Mouse (Mus musculus) neutrophil, adult 5-6 weeks (primary cell): Measurements from ENCODE around the gene Ap1s3. TPM values are rescaled to one million over a fixed set of nuclear protein-coding genes. Genes with fewer than 3 reads are reported as not detected.

Experiments used
- ATAC-seq: fragments of 151-379, 151-347 bp; 2 replicates; pipeline ENCODE4 v1.8.0; 2017; ENCODE audit warnings: mild to moderate bottlenecking, moderate TSS enrichment; ENCODE audit not compliant: insufficient number of reproducible peaks, poor library complexity, low FRiP score, severe bottlenecking; ENCODE audit errors: extremely low read depth
- total RNA-seq: library from RNA; stranded (forward); fragments of 200-1000 nt; gene quantifications from 2 replicates; pipeline ENCODE4 v1.2.3, GENCODE M21; 2017

Ap1s3 gene
- total RNA-seq = 11.8 and 16.4 TPM in 2 replicates

GRCm38 (mm10) chr1:79671543-79672337 is at the start of gene Ap1s3:
Gene Ap1s3, minus strand, starts transcription at chr1:79671972.
- peak; percentile 87 for ATAC-seq

- no peak for ATAC-seq
These were observed 42.6 kb upstream of the Ap1s3 start for GRCm38 (mm10) chr1:79714152-79714923.

- ATAC-seq = no peak
These were observed 41.3 kb upstream of the Ap1s3 start for GRCm38 (mm10) chr1:79713081-79713480.

- peak; percentile 39; the same call in 1 of the 2 replicates for ATAC-seq
These were observed 39.7 kb upstream of the Ap1s3 start for GRCm38 (mm10) chr1:79711147-79712126.

DNA sequence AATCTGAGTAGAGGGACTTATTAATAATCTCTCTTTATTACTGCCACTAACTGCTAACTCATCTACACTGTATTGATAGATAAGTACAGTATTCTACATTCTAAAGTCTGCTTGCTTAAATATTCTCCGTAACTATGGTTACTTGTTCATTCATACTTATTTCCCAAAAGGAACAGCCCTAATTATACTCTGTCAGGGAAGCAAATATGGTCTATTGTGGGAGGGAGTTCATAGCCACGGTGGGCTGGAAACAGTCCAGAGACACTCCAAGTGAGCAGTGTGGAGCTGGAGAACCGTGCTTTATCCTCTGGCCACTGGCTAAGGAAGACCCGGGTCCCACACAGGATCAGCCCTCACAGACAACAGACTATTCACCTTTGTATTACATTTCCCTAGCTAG is 38.9 kb upstream of the Ap1s3 start:
- no peak for ATAC-seq

GRCm38 (mm10) chr1:79710216-79710615 is 38.4 kb upstream of the Ap1s3 start:
- no peak for ATAC-seq

- no peak for ATAC-seq
These were observed 35.6 kb upstream of the Ap1s3 start for GRCm38 (mm10) chr1:79707383-79707782.

DNA sequence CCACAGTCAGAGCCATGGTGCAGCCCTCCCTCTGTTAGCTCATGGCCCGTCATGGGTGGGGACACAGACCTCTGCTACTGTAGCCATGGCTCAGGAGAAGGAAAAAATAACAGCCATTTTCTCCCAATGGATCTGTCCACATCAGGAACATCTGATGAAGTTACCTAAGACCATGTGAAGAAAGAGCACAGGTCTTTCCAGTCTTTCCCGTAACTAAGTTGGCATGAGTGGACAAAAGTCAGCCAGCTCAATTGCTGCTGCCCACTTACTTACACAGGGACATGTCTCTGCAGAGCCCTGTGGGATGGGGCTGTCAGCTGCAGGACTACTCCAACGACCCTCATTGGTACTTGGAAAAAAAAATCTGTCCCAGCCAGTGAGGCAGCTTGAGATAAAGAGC is 34.9 kb upstream of the Ap1s3 start:
- no peak for ATAC-seq

DNA sequence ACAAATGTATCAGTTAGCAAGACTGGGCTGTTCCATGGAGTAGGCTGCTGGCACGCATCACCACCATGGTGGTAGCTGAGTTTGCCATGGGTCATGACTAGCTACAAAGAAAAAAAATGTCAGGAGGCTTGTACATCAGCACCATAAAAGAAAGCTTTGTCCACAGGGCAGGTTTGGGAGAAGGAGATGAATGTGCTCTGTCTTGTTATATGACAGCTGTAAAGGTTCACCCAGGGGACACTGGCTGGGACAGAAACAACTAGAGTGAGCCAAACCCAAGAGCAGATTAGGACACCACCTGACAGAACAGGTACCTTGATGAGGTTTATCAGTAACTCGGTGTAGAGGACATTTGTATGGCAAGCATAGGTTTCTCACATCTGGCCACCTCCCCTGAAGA is 32.9 kb upstream of the Ap1s3 start:
- no peak for ATAC-seq

DNA sequence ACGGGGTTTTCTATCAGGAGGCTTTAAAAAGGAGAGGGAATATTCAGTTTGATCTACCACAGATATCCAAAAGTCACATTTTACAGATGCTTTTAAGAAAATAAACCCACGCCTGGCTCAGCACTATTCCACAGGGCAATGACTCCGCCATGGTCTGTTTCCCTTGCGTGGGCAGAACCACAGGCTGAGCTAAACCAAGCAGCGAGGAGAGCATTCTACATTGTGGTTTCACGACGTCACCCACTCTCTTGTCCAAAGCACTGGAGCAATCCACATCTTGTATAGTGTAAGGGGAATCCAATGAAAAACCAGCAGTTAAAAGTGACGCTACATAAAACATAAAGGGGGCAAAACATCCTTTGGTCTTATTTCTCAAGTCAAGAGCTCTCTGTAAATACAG is 31.7 kb upstream of the Ap1s3 start:
- peak; percentile 46; the same call in 1 of the 2 replicates for ATAC-seq

- no peak for ATAC-seq
These were observed 26.7 kb upstream of the Ap1s3 start for GRCm38 (mm10) chr1:79698506-79698905.

DNA sequence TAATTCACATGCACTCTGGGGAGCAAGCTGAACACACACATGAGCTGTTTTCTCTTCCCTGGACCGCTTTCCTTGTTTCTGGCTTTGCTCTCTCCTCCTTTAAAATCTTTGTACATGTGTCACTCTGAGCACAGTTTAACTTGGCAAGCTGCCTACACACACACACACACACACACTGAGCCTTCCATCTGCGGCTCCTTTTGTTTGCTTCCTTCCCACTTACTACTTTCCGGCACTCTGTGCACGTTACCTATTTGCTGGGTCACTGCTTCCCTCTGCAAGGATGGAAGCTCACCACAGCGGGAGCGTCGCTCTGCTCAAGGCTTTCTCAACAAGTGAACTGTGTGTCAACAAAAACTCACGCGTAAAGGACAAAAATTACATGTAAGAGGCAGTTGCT is 25.6 kb upstream of the Ap1s3 start:
- ATAC-seq = 0 out of 2 replicates have a peak, but pooled peaks have one; percentile 11

DNA sequence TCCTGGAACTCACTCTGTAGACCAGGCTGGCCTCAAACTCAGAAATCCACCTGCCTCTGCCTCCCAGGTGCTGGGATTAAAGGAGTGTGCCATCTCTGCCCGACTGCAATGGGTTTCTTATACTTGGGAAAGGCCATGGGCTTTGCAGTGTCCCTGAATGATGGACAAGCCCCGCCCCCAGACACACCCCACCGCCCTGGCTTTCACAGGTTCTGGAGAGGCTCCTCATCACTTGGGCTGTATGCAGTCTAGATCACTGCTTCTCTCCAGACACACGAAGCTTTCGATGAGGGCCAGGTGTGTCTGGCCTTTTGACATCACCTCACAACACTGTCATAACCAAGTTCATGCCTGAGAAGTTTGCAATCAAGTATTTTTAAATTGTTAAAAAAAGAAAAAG is 25.2 kb upstream of the Ap1s3 start:
- no peak for ATAC-seq

DNA sequence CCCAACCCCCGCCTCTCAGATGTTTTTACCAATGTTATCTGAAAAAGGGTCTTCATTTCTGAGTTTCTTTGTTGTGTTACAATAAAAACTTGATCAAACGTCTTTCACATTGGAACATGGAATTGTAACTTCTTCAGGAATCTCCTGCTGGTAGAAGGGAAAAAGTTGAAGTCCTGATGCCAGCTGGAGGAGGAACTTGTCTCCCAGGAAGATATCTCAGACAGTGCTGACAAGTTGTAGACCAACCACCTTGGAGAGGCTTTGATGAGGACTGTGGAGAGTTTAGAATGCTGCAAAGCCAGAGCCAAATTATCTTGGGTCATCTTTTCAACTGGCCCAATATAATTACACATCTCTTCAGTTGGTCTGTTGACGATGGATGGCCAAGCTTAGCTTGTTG is 20.7 kb upstream of the Ap1s3 start:
- ATAC-seq = no peak

GRCm38 (mm10) chr1:79687254-79687653 is 15.5 kb upstream of the Ap1s3 start:
- ATAC-seq = no peak

DNA sequence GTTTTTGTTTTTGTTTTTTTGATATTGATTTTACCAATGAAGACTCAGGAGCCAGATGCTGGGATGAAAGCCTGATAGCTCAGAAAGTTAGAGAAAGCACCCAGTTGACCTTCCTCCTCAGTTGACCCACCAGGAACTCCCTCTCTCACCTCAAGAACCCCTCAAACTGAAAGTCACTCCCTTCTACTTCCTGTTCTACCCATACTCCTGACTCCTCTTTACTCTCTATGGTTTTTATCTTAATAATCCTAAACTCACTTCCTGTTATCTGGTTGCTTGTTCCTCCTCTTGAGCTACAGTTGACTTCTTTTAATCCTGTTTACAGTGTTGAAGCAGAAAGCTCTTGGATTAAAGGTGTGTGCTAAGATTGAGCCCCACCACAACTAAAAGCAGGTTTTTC is 12.3 kb upstream of the Ap1s3 start:
- no peak for ATAC-seq

- 0 out of 2 replicates have a peak, but pooled peaks have one; percentile 19 for ATAC-seq
These were observed 11.2 kb upstream of the Ap1s3 start for GRCm38 (mm10) chr1:79682936-79683335.

- no peak for ATAC-seq
These were observed 9.0 kb upstream of the Ap1s3 start for GRCm38 (mm10) chr1:79680777-79681176.

GRCm38 (mm10) chr1:79678117-79678684 is 6.4 kb upstream of the Ap1s3 start:
- ATAC-seq = no peak
